In genomic region chr11:4147098-4147497, GRCm38 (mm10) we compare ENCODE assay signal across 21 mouse cellular contexts.
"Had no signal": no experiment of that assay in that cellular context is flagged by ENCODE, and none has a peak within 500 bp of the region (broad histone marks: within the 10 kb centered on the region; RNA-seq: fewer than 3 reads in every experiment).

No protein-coding gene starts in this region.

- H3K27me3 ChIP-seq: limb, embryonic 15.5 days; neural tube, embryonic 12.5 days; neural tube, embryonic 15.5 days had no signal

- H3K27ac ChIP-seq: limb, embryonic 15.5 days; liver, embryonic 14.5 days; macrophage; neural tube, embryonic 12.5 days; neural tube, embryonic 15.5 days; stomach, postnatal 0 days had no signal

- ATAC-seq: liver, postnatal 0 days; lung, postnatal 0 days had no signal

- H3K4me2 ChIP-seq: limb, embryonic 15.5 days; liver, embryonic 11.5 days; lung, embryonic 14.5 days; neural tube, embryonic 12.5 days; neural tube, embryonic 15.5 days had no signal

- H3K4me1 ChIP-seq: limb, embryonic 15.5 days; neural tube, embryonic 12.5 days; neural tube, embryonic 15.5 days had no signal

- H3K9ac ChIP-seq: limb, embryonic 15.5 days; liver, embryonic 14.5 days; liver, postnatal 0 days; lung, embryonic 14.5 days; neural tube, embryonic 12.5 days; neural tube, embryonic 15.5 days had no signal

- H3K4me3 ChIP-seq: limb, embryonic 15.5 days; neural tube, embryonic 12.5 days; neural tube, embryonic 15.5 days had no signal

- DNase-seq: kidney, adult 9 months; kidney, postnatal 14 days; kidney, postnatal 4 days; layer of hippocampus, adult 9-11 months; liver, postnatal 0 days; lung, embryonic 14.5 days; midbrain, embryonic 14.5 days; right cerebral cortex, adult 18-20 months; right cerebral cortex, postnatal 14 days; right cerebral cortex, postnatal 4 days; thymus, adult 2 months; thymus, postnatal 14 days; thymus, postnatal 4 days had no signal

- H3K9me3 ChIP-seq: limb, embryonic 15.5 days; neural tube, embryonic 12.5 days; neural tube, embryonic 15.5 days had no signal
